Mouse (Mus musculus): ENCODE measurements around the gene 6330409D20Rik. TPM values are rescaled to one million over a fixed set of nuclear protein-coding genes. Genes with fewer than 3 reads are reported as not detected.

6330409D20Rik gene
- polyA plus RNA-seq, 1 experiment from 2014 or later: 0.46 TPM

DNA sequence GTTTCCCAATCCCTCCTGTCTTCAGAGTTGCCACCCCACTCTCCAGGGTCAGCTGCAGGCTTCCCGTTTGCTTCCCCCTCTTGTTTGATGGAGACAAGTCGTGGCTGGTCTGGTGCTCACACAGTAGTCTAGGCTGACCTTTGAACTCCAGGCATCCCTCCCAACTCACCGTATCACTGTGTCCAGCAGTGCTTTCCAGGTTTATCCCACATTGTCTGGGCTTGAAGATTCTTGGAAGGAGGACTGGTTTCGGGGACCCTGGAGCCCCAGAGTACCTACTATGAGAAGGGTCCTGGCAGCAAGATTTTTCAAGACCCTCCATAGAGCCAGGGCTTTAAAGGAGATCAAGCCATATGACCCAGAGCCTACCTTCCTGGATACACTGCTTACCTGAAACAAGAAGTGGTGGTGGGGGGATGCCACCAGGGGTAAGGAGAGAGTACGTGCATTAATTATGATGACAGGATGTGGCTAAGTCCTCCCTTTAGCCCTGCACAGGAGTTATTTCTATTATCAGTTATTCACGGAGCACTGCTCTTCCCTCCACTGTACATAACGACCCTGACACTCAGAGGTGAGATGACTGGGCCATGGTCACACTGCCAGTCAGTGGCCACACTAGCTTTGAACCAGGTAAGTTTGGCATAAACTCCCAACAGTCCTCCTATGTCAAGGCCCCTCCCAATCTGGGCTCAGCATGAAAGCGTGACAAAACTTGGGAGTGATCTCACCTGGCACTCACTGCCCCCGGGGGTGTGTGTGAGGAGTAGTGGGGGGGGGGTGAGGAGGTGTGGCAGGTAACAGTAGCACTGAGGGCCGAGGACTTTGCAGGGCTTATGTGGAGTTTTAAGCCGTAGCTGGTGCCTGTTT lies 26.5 kb downstream of the 6330409D20Rik start:
- peak overlapping the region; percentile 27; the same call in 1 of the 2 replicates for H3K4me2 ChIP-seq
- ATAC-seq (replicated peaks; ENCODE audit: insufficient number of reproducible peaks, low FRiP score, low TSS enrichment): no peak
- 42% methylated on average over 11 of the region's 11 CpGs for WGBS (ENCODE audit: insufficient replicate concordance)
- H3K4me1 ChIP-seq (ENCODE audit: control insufficient read depth, insufficient read depth, low read length): peaks cover 22% of the 10 kb centered on the region
- no peak overlapping the region for H3K4me3 ChIP-seq (ENCODE audit: low read depth, low read length)
- H3K36me3 ChIP-seq (ENCODE audit: control insufficient read depth, insufficient read depth, low read length): peaks cover 9% of the 10 kb centered on the region
- H3K9me3 ChIP-seq (replicated peaks; ENCODE audit: control insufficient read depth, low read length): no peaks in the 10 kb centered on the region
- peak overlapping the region; percentile 98 for H3K27ac ChIP-seq (ENCODE audit: low read depth, low read length)
- peak overlapping the region; percentile 35 for H3K9ac ChIP-seq (ENCODE audit: low read depth, low read length)
- H3K27me3 ChIP-seq (ENCODE audit: control insufficient read depth, insufficient read depth, low read length): no peaks in the 10 kb centered on the region

DNA sequence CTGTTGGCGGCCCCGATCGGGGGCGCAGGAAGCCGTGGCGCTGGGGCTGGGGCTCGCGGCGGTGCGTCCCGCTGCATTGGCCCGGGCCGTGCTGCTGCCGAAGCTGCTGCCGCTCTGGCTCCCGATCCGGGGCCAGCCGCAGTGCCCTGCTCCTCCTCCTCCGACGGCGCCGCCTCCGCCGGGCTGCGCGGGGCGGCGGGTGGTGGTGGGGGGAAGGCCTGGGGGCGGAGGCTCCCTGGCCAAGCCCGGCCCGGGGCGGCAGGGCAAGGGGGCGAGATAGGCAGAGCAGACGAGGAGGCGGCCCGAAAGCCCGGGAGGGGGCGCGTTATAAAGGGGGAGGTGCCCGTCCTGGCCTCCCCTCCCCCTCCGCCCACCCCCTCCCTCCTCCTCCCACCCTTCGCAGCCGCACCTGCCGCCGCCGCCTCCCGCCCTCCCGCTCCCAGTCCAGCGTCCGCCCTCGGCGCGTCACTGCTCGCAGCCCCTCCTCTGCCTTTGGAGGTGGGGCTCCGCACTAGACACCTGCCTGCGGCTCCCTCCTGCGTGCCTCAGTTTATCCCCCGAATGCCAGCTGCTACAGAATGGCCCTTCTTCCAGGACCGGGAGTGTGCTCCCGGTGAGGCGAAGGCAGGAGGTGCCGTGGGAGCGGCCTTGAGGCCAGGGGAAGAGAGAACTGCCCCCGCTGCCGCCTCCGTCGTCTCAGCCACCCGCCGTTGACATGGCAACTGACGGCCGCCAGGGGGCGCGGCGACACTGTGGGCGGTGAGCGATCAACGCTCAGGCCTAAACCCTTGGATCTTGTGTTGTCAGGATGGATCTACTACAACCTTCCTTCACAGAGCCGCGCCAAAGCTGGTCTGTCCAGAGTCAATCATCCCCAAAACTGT lies 27.6 kb downstream of the 6330409D20Rik start, which contains the start of gene Cdk9:
Gene Cdk9, minus strand, starts transcription at position 143 of the 884 bp plus-strand sequence.
- H3K27me3 ChIP-seq (ENCODE audit: control insufficient read depth, insufficient read depth, low read length): no peaks in the 10 kb centered on the region
- H3K36me3 ChIP-seq (ENCODE audit: control insufficient read depth, insufficient read depth, low read length): peaks cover 15% of the 10 kb centered on the region
- peak within 1 kb of the TSS; percentile 90 for H3K4me3 ChIP-seq (ENCODE audit: low read depth, low read length)
- H3K4me2 ChIP-seq: peak within 1 kb of the TSS; percentile 89
- WGBS (ENCODE audit: insufficient replicate concordance): 0% methylated on average over 41 of the region's 79 CpGs
- peak; percentile 83 for ATAC-seq (replicated peaks; ENCODE audit: insufficient number of reproducible peaks, low FRiP score, low TSS enrichment)
- no peaks in the 10 kb centered on the region for H3K9me3 ChIP-seq (replicated peaks; ENCODE audit: control insufficient read depth, low read length)
- peak within 1 kb of the TSS; percentile 98 for H3K27ac ChIP-seq (ENCODE audit: low read depth, low read length)
- H3K4me1 ChIP-seq (ENCODE audit: control insufficient read depth, insufficient read depth, low read length): peaks cover 22% of the 10 kb centered on the region
- peak within 1 kb of the TSS; percentile 83 for H3K9ac ChIP-seq (ENCODE audit: low read depth, low read length)

DNA sequence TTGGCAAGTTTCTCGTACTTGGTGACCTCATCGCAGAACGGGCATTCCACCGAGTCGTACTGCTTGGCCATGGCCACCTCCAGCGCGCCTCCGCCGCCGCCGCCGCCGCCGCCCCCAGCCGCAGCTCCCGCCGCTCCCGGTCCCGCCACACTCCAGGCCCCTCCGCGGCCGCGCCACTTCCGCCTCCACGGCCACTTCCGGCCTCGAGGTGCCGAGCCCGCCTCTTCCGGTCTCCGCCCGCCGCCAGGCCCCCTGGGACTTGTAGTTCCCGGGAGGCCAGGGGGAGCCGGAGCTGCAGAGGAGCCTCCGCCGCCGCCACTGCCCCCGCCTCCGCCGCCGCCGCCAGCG lies 28.3 kb downstream of the 6330409D20Rik start:
- Histone ChIP-seq H3K27me3 (ENCODE audit: control insufficient read depth, insufficient read depth, low read length) (no peaks in the 10 kb centered on the region), H3K9me3 (replicated peaks; ENCODE audit: control insufficient read depth, low read length) (no peaks in the 10 kb centered on the region), H3K36me3 (ENCODE audit: control insufficient read depth, insufficient read depth, low read length) (peaks cover 18% of the 10 kb centered on the region), H3K9ac (ENCODE audit: low read depth, low read length) (peak overlapping the region; percentile 83), H3K4me2 (peak overlapping the region; percentile 89), H3K27ac (ENCODE audit: low read depth, low read length) (peak overlapping the region; percentile 98), H3K4me1 (ENCODE audit: control insufficient read depth, insufficient read depth, low read length) (peaks cover 22% of the 10 kb centered on the region), H3K4me3 (ENCODE audit: low read depth, low read length) (peak overlapping the region; percentile 90)
- peak; percentile 90 for ATAC-seq (replicated peaks; ENCODE audit: insufficient number of reproducible peaks, low FRiP score, low TSS enrichment)
- 1% methylated on average over 19 of the region's 44 CpGs for WGBS (ENCODE audit: insufficient replicate concordance)

DNA sequence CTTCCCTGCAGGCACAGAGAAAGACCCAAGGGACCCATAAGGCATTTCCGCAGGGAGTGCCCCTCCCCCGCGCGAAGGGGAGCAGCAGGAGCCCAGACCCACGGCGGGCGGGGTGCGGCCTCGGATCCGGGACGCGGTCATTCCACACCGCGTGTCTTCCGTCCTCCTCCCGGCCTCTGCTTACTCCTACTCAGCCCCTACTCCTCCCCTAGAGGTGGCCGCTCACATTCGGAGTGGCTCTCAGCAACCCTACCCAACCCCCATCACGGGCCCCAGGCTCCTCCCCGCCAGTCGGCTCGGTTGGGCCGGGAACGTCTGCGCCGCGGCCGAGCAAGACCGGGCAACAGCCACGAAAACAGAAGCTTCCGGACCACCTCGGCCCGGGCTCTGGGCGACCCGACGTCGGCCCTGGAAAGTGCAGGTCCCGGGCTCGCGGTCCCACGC lies 28.7 kb downstream of the 6330409D20Rik start:
- Histone ChIP-seq H3K27ac (ENCODE audit: low read depth, low read length) (peak overlapping the region; percentile 98), H3K4me1 (ENCODE audit: control insufficient read depth, insufficient read depth, low read length) (peaks cover 22% of the 10 kb centered on the region), H3K9me3 (replicated peaks; ENCODE audit: control insufficient read depth, low read length) (no peaks in the 10 kb centered on the region), H3K27me3 (ENCODE audit: control insufficient read depth, insufficient read depth, low read length) (no peaks in the 10 kb centered on the region), H3K4me2 (peak overlapping the region; percentile 89), H3K9ac (ENCODE audit: low read depth, low read length) (peak overlapping the region; percentile 83), H3K4me3 (ENCODE audit: low read depth, low read length) (peak overlapping the region; percentile 90), H3K36me3 (ENCODE audit: control insufficient read depth, insufficient read depth, low read length) (peaks cover 20% of the 10 kb centered on the region)
- ATAC-seq (replicated peaks; ENCODE audit: insufficient number of reproducible peaks, low FRiP score, low TSS enrichment): peak; percentile 69
- 0% methylated on average over 41 of the region's 41 CpGs for WGBS (ENCODE audit: insufficient replicate concordance)

DNA sequence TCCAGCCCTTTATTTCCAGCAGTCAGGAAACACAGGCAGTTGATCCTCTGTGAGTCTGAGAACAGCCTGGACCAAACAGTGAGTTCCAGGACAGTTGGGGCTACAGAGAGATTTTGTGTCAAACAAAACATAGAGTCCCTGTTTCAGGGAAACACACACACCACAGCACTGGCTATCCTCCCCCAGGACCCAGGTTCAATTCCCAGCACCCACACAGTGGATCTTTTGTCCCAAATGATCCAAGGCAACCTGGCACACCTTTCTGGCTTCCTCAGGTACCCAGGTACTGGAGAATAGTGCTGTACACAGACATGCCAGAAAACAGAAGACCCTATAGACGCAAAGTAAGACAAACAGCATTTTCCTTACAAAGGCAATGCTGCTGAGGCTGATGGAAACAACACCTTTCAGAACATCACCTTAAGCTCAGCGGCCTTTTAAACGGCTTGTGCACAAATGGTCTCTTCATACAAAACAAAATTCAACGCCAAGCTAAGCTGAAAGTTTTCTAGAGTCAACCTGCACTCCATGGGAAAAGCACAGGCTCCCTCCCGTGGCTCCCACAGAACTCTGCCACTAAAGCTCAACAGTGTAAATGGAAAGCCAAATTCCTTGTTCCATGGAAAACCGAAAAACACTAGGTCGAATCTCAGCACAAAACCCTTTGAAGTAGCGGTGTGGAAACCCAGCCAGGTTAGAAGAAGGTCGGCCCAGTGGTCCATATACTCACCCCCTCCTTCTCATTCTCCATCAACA lies 29.3 kb downstream of the 6330409D20Rik start:
- ATAC-seq (replicated peaks; ENCODE audit: insufficient number of reproducible peaks, low FRiP score, low TSS enrichment): no peak
- Histone ChIP-seq H3K4me3 (ENCODE audit: low read depth, low read length) (peak overlapping the region; percentile 90), H3K9ac (ENCODE audit: low read depth, low read length) (peak overlapping the region; percentile 83), H3K27me3 (ENCODE audit: control insufficient read depth, insufficient read depth, low read length) (no peaks in the 10 kb centered on the region), H3K4me1 (ENCODE audit: control insufficient read depth, insufficient read depth, low read length) (peaks cover 22% of the 10 kb centered on the region), H3K36me3 (ENCODE audit: control insufficient read depth, insufficient read depth, low read length) (peaks cover 25% of the 10 kb centered on the region), H3K4me2 (peak overlapping the region; percentile 89), H3K9me3 (replicated peaks; ENCODE audit: control insufficient read depth, low read length) (no peaks in the 10 kb centered on the region), H3K27ac (ENCODE audit: low read depth, low read length) (peak overlapping the region; percentile 98)
- 24% methylated on average over 9 of the region's 9 CpGs for WGBS (ENCODE audit: insufficient replicate concordance)

DNA sequence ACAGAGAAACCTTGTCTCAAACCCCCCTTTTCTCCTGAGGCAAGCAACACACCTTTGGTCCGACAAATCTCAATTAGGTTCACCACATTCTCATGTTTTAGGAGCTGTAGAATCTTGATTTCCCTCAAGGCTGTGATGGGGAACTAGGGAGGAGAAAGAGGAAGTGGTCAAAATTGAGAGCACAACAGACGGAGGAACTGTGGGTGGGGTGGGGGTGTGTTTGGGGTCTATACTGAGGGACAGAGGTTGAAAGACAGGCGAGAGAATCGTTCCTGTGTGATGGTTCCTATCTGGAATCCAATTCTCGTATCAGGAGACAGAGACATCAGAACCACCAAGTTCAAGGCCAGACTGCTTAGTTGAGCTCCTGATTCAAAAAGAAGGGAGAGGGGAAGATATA lies 30.4 kb downstream of the 6330409D20Rik start:
- 88% methylated on average over 5 of the region's 5 CpGs for WGBS (ENCODE audit: insufficient replicate concordance)
- no peak overlapping the region for H3K4me3 ChIP-seq (ENCODE audit: low read depth, low read length)
- peaks cover 36% of the 10 kb centered on the region for H3K36me3 ChIP-seq (ENCODE audit: control insufficient read depth, insufficient read depth, low read length)

DNA sequence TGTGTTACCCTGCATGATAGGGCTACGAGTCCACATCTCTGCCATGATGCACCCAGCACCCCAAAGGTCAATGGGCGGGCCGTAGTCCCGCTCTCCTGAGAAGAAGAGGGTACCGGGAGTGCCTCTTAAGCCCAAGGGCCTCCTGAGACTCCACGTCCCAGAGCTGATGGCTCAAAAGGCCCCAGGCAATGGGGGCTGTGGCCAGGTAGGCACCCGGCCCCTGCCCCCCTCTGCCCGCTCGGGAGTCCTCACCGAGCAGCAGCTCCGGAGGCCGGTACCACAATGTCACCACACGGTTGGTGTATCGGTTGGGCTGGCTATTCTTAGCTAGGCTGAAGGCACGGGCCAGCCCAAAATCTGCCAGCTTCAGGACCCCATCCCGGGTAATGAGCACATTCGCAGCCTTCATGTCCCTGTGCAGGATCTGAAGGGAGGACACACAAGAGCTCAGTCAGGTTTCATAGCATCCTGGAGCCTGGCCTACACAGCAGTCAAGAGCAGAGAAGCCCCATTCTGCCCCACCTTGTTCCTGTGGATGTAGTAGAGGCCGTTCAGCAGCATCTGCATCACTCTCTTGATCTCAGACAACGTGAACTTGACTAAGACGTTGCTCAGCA lies 31.2 kb downstream of the 6330409D20Rik start:
- ATAC-seq (replicated peaks; ENCODE audit: insufficient number of reproducible peaks, low FRiP score, low TSS enrichment): no peak
- H3K36me3 ChIP-seq (ENCODE audit: control insufficient read depth, insufficient read depth, low read length): peaks cover 40% of the 10 kb centered on the region

More for the DNA sequence above, 30.4 kb downstream of the 6330409D20Rik start:
- H3K9me3 ChIP-seq (replicated peaks; ENCODE audit: control insufficient read depth, low read length): no peaks in the 10 kb centered on the region
- no peak overlapping the region for H3K27ac ChIP-seq (ENCODE audit: low read depth, low read length)
- no peak for ATAC-seq (replicated peaks; ENCODE audit: insufficient number of reproducible peaks, low FRiP score, low TSS enrichment)
- H3K4me1 ChIP-seq (ENCODE audit: control insufficient read depth, insufficient read depth, low read length): peaks cover 22% of the 10 kb centered on the region
- H3K9ac ChIP-seq (ENCODE audit: low read depth, low read length): no peak overlapping the region
- no peaks in the 10 kb centered on the region for H3K27me3 ChIP-seq (ENCODE audit: control insufficient read depth, insufficient read depth, low read length)
- no peak overlapping the region for H3K4me2 ChIP-seq

More for the DNA sequence above, 31.2 kb downstream of the 6330409D20Rik start:
- Histone ChIP-seq H3K9me3 (replicated peaks; ENCODE audit: control insufficient read depth, low read length) (no peaks in the 10 kb centered on the region), H3K4me3 (ENCODE audit: low read depth, low read length) (no peak overlapping the region), H3K27ac (ENCODE audit: low read depth, low read length) (no peak overlapping the region), H3K4me1 (ENCODE audit: control insufficient read depth, insufficient read depth, low read length) (peaks cover 16% of the 10 kb centered on the region), H3K4me2 (no peak overlapping the region), H3K9ac (ENCODE audit: low read depth, low read length) (no peak overlapping the region), H3K27me3 (ENCODE audit: control insufficient read depth, insufficient read depth, low read length) (no peaks in the 10 kb centered on the region)
- WGBS (ENCODE audit: insufficient replicate concordance): 88% methylated on average over 20 of the region's 20 CpGs

Measured in heart, embryonic 11.5 days (tissue).